Mouse (Mus musculus) hindlimb bud, embryonic 11.5 days (tissue): ENCODE measurements around the gene Ppp1r11.

ENCODE experiments used
- DNase-seq: peaks from one replicate; pipeline ENCODE4 v3.0.0-alpha.2; 2012; ENCODE audit warnings: low read depth, low spot score; ENCODE audit errors: extremely low spot score

The Ppp1r11 gene

GRCm38 (mm10) chr17:36922715-36923114, 28.8 kb downstream of the Ppp1r11 start:
- no peak for DNase-seq

GRCm38 (mm10) chr17:36920239-36920638, 31.3 kb downstream of the Ppp1r11 start:
- no peak for DNase-seq

GRCm38 (mm10) chr17:36915076-36915475, 36.5 kb downstream of the Ppp1r11 start:
- DNase-seq: peak; percentile 24

GRCm38 (mm10) chr17:36914108-36914507, 37.4 kb downstream of the Ppp1r11 start:
- DNase-seq: peak; percentile 52

GRCm38 (mm10) chr17:36912031-36912430, 39.5 kb downstream of the Ppp1r11 start:
- no peak for DNase-seq

GRCm38 (mm10) chr17:36909802-36910201, 41.7 kb downstream of the Ppp1r11 start:
- DNase-seq: no peak

GRCm38 (mm10) chr17:36908235-36908634, 43.3 kb downstream of the Ppp1r11 start:
- DNase-seq: no peak

- DNase-seq: no peak
These were observed 47.9 kb downstream of the Ppp1r11 start for GRCm38 (mm10) chr17:36903651-36904050.

GRCm38 (mm10) chr17:36900691-36901090, 50.9 kb downstream of the Ppp1r11 start:
- no peak for DNase-seq

GRCm38 (mm10) chr17:36900001-36900400, 51.5 kb downstream of the Ppp1r11 start:
- DNase-seq: no peak

- no peak for DNase-seq
These were observed 52.2 kb downstream of the Ppp1r11 start for GRCm38 (mm10) chr17:36899376-36899775.
